Mouse (Mus musculus) retina, postnatal 1 day (tissue): ENCODE results near the gene Usp53.
"Not testable (repeated sequence)": the region's sequence is repeated elsewhere in the genome, so short reads cannot be mapped to it uniquely, and the experiment has no call there.

Experiments
- DNase-seq: peaks from one replicate; pipeline ENCODE4 v3.0.0-alpha.2; 2012

Gene Usp53

GRCm38 (mm10) chr3:122943387-122943890 is 40.9 kb downstream of the Usp53 start:
- DNase-seq, result no peak

GRCm38 (mm10) chr3:122939215-122939614 is 45.1 kb downstream of the Usp53 start:
- peak; percentile 50 for DNase-seq

- not testable (repeated sequence) for DNase-seq
These were observed 47.1 kb downstream of the Usp53 start for GRCm38 (mm10) chr3:122937176-122937575.

GRCm38 (mm10) chr3:122932466-122932865 is 51.8 kb downstream of the Usp53 start:
- no peak for DNase-seq

- no peak for DNase-seq
These were observed 54.6 kb downstream of the Usp53 start for GRCm38 (mm10) chr3:122929723-122930122.

- DNase-seq, result peak; percentile 97
These were observed 60.0 kb downstream of the Usp53 start, which contains the start of gene 1810037I17Rik for GRCm38 (mm10) chr3:122924009-122924914. Gene 1810037I17Rik, plus strand, starts transcription at chr3:122924203.

- no peak for DNase-seq
These were observed 61.2 kb downstream of the Usp53 start for GRCm38 (mm10) chr3:122923147-122923546.

GRCm38 (mm10) chr3:122921676-122922527 is 62.4 kb downstream of the Usp53 start:
- no peak for DNase-seq

GRCm38 (mm10) chr3:122920572-122921435 is 63.5 kb downstream of the Usp53 start:
- no peak for DNase-seq

GRCm38 (mm10) chr3:122919260-122919659 is 65.0 kb downstream of the Usp53 start, which contains the start of gene Gm10959:
Gene Gm10959, minus strand, starts transcription at chr3:122919360.
- DNase-seq, result no peak

GRCm38 (mm10) chr3:122918672-122919071 is 65.6 kb downstream of the Usp53 start:
- DNase-seq, result no peak

GRCm38 (mm10) chr3:122916191-122916680 is 68.1 kb downstream of the Usp53 start:
- no peak for DNase-seq

GRCm38 (mm10) chr3:122915493-122915892 is 68.8 kb downstream of the Usp53 start:
- no peak for DNase-seq

- DNase-seq, result no peak
These were observed 76.5 kb downstream of the Usp53 start for GRCm38 (mm10) chr3:122907841-122908240.

GRCm38 (mm10) chr3:122903746-122904433 is 80.4 kb downstream of the Usp53 start:
- DNase-seq, result peak; percentile 82

- no peak for DNase-seq
These were observed 86.1 kb downstream of the Usp53 start for GRCm38 (mm10) chr3:122898254-122898653.

GRCm38 (mm10) chr3:122895189-122895731 is 89.0 kb downstream of the Usp53 start:
- DNase-seq, result no peak

- DNase-seq, result no peak
These were observed 89.5 kb downstream of the Usp53 start, which contains the start of gene Fabp2 for GRCm38 (mm10) chr3:122894772-122895171. Gene Fabp2, plus strand, starts transcription at chr3:122895072.

- DNase-seq, result no peak
These were observed 95.9 kb downstream of the Usp53 start for GRCm38 (mm10) chr3:122888371-122888819.

GRCm38 (mm10) chr3:122887505-122888301 is 96.6 kb downstream of the Usp53 start:
- no peak for DNase-seq
